Mouse (Mus musculus) liver, adult 2 months (tissue): ENCODE measurements around the gene Ptprk. TPM values are rescaled to one million over a fixed set of nuclear protein-coding genes. Genes with fewer than 3 reads are reported as not detected.
A peak's percentile ranks its signal among the peaks of the same experiment; 100 is the strongest.

ENCODE experiments used
- DNase-seq: peaks from one replicate; pipeline ENCODE4 v3.0.0-alpha.2; 2011; ENCODE audit warnings: low read depth, low spot score; ENCODE audit errors: extremely low read depth
- H3K27ac ChIP-seq: fragments of 200-500 bp; replicated peaks from 2 replicates; pipeline ENCODE4 v1.5.1; 2012; ENCODE audit warnings: low read depth, mild to moderate bottlenecking, control low read depth, inconsistent platforms, low read length; ENCODE audit not compliant: insufficient read depth
- H3K27me3 ChIP-seq: fragments of 200-500 bp; 2 replicates; pipeline ENCODE4 v1.6.1; 2012; ENCODE audit warnings: mild to moderate bottlenecking, moderate library complexity, low read length, inconsistent platforms; ENCODE audit not compliant: control insufficient read depth, insufficient read depth
- H3K36me3 ChIP-seq: fragments of 200-500 bp; 2 replicates; pipeline ENCODE4 v1.6.1; 2012; ENCODE audit warnings: low read length, inconsistent platforms; ENCODE audit not compliant: control insufficient read depth, insufficient read depth
- H3K4me1 ChIP-seq: fragments of 200-500 bp; 2 replicates; pipeline ENCODE4 v1.6.1; 2011; ENCODE audit warnings: low read length; ENCODE audit not compliant: control insufficient read depth, insufficient read depth
- H3K4me3 ChIP-seq: fragments of 200-500 bp; 2 replicates; pipeline ENCODE4 v1.5.1; 2011; ENCODE audit warnings: low read depth, mild to moderate bottlenecking, control low read depth, low read length, moderate library complexity; ENCODE audit not compliant: insufficient read depth
- H3K79me2 ChIP-seq: fragments of 200-500 bp; 2 replicates; pipeline ENCODE4 v1.6.1; 2012; ENCODE audit warnings: inconsistent platforms, mild to moderate bottlenecking, low read length, moderate library complexity; ENCODE audit not compliant: control insufficient read depth, insufficient read depth
- H3K9ac ChIP-seq: fragments of 200-500 bp; 2 replicates; pipeline ENCODE4 v1.6.1; 2012; ENCODE audit warnings: low read depth, mild to moderate bottlenecking, control low read depth, inconsistent platforms, low read length
- CTCF ChIP-seq: fragments of 200-500 bp; IDR thresholded peaks from 2 replicates; pipeline ENCODE4 v1.5.1; 2011; ENCODE audit warnings: low read depth, low read length, control low read depth
- POLR2A ChIP-seq: fragments of 200-500 bp; IDR thresholded peaks from 2 replicates; pipeline ENCODE4 v1.6.1; 2011; ENCODE audit warnings: low read length, control low read depth; ENCODE audit not compliant: insufficient read depth; ENCODE audit errors: extremely low read depth
- WGBS: fragments of 180-500 bp; shearing (Covaris S2); methylation state at CpG from one replicate; pipeline ENCODE4 v1.1.7; 2018; 5-methylcytosine and 5-hydroxymethylcytosine counted together
- polyA plus RNA-seq: library from polyadenylated mRNA; depleted of rRNA; stranded (reverse); fragments of >200 nt; gene quantifications from 2 replicates; pipeline ENCODE4 v1.2.3, GENCODE M21; 2012
- total RNA-seq: library from RNA; depleted of rRNA; stranded (reverse); fragments of >200 nt; gene quantifications from 2 replicates; pipeline ENCODE4 v1.2.3, GENCODE M21; 2014

Ptprk gene
- total and polyA plus RNA-seq, 2 experiments, result 23.2 to 47.5 TPM

DNA sequence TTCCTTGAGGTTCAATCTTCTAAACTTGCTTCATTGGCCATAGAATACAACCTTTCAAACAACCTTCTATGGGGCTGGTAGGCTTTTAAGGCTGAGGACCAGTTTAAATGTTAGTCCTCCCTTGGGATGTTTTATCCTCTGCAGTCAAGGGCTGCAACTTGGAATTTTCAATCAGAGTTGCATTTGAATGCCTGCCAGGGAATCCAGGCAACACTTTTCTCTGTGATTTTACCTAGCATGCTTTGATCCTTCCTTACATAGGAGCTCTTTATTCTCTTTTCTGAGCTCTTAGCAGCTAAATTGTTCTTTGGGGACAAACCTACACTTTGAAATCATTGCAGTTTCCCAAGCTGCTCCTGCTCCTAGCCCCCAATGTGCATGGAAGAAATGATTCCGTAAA is 149.8 kb downstream of the Ptprk start:
- Histone ChIP-seq H3K4me1 (peaks cover 5% of the 10 kb centered on the region; the same call in 1 of the 2 replicates), H3K4me3 (no peak overlapping the region), H3K9ac (no peak overlapping the region), H3K36me3 (no peaks in the 10 kb centered on the region), H3K79me2 (peaks cover 3% of the 10 kb centered on the region; the same call in 1 of the 2 replicates), H3K27ac (no peak overlapping the region), H3K27me3 (no peaks in the 10 kb centered on the region)
- whole genome bisulfite sequencing, result 100% methylated on average over 1 of the region's 1 CpGs
- TF ChIP-seq CTCF, result no peak
- TF ChIP-seq POLR2A, result no peak
- no peak for DNase-seq

DNA sequence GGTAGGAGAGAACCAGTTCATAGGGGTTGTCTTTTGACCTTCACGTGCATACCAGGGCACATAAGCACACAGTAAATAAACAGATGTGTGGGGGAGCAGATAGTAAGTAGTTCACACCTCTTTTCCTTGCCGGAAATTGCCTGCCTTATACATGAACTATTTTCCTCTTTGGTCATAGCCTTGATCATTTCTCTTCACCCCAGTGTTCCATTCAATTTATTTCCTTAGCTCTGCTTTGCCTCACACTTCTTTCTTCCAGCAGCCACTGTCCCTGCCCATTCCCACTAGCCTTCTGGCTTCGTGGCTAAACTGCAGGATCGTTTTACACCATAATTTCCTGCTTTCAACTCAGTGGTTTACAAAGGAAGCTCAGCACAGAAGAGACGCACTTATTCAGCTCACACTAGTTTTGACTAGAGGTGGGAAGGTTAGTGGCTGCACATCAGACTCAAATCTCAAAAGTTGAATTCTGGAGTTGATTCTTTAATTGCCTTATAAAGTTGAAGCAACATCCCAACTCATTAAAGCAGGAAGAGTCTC is 151.0 kb downstream of the Ptprk start:
- Histone ChIP-seq H3K4me3 (no peak overlapping the region), H3K9ac (no peak overlapping the region), H3K36me3 (no peaks in the 10 kb centered on the region), H3K4me1 (peaks cover 5% of the 10 kb centered on the region; the same call in 1 of the 2 replicates), H3K79me2 (peaks cover 5% of the 10 kb centered on the region; the same call in 1 of the 2 replicates), H3K27ac (no peak overlapping the region), H3K27me3 (no peaks in the 10 kb centered on the region)
- WGBS, result 71% methylated on average over 5 of the region's 5 CpGs
- no peak for DNase-seq
- no peak for TF ChIP-seq CTCF
- no peak for TF ChIP-seq POLR2A

DNA sequence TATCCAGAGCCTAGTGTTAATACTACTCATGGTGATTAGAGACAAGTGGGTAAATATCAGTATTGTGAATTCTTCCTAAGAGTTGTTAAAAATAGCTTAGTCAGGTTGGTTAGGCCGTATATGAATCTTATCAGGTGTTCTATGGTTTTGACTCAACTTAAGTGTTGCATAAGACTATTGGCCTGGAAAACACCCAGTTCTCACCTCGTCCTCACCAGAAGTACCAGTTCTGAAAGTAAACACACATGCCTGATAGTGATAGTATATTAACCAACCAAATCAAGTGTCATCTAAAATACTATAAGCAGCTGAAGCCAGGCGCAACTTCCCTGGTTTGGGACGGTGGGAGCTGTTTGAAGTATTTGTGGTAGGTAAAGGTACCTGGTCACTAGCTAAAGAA is 153.1 kb downstream of the Ptprk start:
- Histone ChIP-seq H3K27me3 (no peaks in the 10 kb centered on the region), H3K79me2 (peaks cover 3% of the 10 kb centered on the region; the same call in 1 of the 2 replicates), H3K27ac (no peak overlapping the region), H3K9ac (no peak overlapping the region), H3K4me1 (peaks cover 5% of the 10 kb centered on the region; the same call in 1 of the 2 replicates), H3K36me3 (no peaks in the 10 kb centered on the region), H3K4me3 (no peak overlapping the region)
- DNase-seq, result peak; percentile 88
- 20% methylated on average over 4 of the region's 4 CpGs for WGBS
- TF ChIP-seq CTCF, result no peak
- no peak for TF ChIP-seq POLR2A

DNA sequence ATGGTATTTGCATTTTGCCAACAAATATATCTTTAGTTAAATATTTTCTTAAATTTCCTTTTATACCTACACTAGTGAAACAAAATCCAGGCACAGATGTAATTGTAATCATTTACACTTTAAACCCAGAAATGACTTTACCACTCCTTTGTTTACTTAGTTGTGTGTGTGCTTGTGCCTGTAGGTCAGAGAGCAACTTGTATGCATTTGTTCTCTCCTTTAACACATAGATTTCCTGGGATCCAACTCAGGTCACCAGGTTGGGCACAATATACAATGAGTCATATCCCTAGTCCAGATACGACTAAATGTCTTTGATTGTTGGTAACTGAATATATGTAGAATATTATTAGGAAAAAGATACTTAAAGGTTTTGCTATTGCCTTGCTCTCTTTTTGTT is 153.6 kb downstream of the Ptprk start:
- Histone ChIP-seq H3K9ac (no peak overlapping the region), H3K36me3 (no peaks in the 10 kb centered on the region), H3K4me1 (peaks cover 5% of the 10 kb centered on the region; the same call in 1 of the 2 replicates), H3K4me3 (no peak overlapping the region), H3K27ac (no peak overlapping the region), H3K27me3 (no peaks in the 10 kb centered on the region), H3K79me2 (peaks cover 3% of the 10 kb centered on the region; the same call in 1 of the 2 replicates)
- WGBS, result 44% methylated on average over 1 of the region's 1 CpGs
- TF ChIP-seq POLR2A (no peak), CTCF (no peak)
- DNase-seq, result peak; percentile 52

DNA sequence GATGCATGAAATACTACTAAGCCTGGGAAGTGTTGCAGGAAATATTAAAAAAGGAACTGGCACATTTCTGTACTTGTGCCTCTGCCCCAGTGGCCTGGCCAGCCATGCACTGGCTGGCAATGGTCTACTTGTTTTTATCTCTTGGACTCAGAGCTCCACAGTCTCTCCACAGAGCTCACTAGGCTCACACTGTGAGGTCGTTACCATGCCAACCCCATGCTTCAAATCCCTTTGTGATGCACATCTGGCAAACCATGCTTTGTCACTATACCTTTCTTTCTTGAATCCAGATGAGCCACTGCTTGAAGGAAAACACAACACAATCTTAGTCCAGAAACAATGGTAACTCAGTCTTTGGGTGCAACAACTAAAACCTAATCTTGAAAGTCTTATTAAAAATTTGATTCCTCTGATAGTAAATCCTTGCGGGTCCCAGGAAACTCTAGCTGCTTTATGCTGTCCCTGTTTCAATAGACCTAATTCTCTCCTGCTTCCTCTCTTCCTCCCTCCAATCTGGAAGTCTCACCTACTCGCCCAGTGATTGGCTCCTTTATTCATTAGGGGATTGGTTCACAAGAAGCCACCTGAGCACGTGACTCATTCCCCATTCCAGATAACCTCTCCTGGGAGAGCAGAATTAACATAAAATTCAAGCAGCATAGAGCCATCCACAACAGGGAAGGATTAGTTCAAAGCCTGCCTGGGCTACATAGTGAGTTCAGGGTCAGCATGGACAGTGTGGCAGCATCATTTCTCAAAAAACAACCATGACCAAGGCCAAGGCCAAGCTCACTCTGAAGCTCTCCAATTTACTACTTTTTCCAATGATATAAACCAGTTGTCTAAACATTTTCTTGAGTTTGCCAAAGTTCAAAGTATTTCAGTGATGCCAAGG is 157.9 kb downstream of the Ptprk start:
- Histone ChIP-seq H3K79me2 (peaks cover 10% of the 10 kb centered on the region; the same call in 1 of the 2 replicates), H3K4me3 (no peak overlapping the region), H3K9ac (no peak overlapping the region), H3K4me1 (peaks cover 5% of the 10 kb centered on the region; the same call in 1 of the 2 replicates), H3K27ac (no peak overlapping the region), H3K27me3 (no peaks in the 10 kb centered on the region), H3K36me3 (no peaks in the 10 kb centered on the region)
- WGBS, result 82% methylated on average over 4 of the region's 4 CpGs
- peak; percentile 48 for DNase-seq
- TF ChIP-seq POLR2A (no peak), CTCF (no peak)
